Mouse (Mus musculus) thymus, postnatal 25 days (tissue): ENCODE results near the gene Lrrc23.

Experiments used
- DNase-seq: peaks from one replicate; pipeline ENCODE4 v3.0.0; 2022

The Lrrc23 gene

GRCm38 (mm10) chr6:124767536-124767919 is 12.0 kb downstream of the Lrrc23 start:
- DNase-seq = no peak

- DNase-seq = no peak
Observed at GRCm38 (mm10) chr6:124765951-124766350, 13.6 kb downstream of the Lrrc23 start.

- peak; percentile 87 for DNase-seq
Observed at GRCm38 (mm10) chr6:124759259-124759658, 20.3 kb downstream of the Lrrc23 start.

- no peak for DNase-seq
Observed at GRCm38 (mm10) chr6:124758849-124759232, 20.7 kb downstream of the Lrrc23 start.

DNA sequence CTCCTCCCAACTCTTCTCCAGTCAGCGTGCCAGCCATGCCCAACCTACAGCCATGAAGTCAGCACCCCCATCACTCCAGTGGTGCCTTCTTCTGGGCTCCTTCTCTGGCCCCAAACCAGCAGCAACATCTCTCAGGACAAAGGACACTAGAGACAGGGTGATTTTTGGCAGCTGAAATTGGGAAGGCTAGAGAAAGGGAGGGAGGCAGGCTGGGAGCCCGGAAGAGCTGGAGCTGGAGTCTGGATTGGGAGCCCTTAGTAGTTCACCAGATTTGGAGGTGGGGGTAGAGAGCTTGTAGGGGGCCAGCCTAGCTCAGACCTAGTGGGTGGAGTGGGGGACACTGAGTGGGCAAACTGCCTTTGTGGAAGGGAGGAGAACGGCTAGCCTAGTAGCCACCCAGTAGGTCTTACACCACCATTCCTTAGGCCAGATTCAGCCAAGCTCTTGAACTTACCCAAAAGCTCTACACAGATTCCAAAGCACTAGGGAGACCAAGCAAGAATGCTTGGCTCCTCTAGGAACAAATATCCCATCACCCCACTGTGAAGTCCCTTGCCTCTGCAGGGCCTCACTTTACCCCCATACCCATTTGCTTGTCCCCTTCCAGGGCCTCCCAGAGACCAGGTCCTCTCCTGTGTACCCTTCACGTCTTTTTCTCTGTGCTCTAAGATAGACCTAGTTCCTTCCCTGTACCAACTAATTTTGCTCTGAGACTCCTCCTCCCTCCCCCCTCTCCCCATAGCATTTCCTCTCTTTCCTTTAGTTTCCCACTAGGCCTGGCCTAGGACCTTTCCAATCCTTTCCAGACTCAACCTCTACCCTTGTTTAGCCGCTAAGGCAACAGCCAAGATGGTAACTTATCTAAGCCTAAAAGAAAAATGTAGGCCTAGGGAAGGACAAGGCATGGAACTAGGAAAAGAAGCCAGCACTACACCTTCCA is 21.3 kb downstream of the Lrrc23 start:
- DNase-seq = no peak

DNA sequence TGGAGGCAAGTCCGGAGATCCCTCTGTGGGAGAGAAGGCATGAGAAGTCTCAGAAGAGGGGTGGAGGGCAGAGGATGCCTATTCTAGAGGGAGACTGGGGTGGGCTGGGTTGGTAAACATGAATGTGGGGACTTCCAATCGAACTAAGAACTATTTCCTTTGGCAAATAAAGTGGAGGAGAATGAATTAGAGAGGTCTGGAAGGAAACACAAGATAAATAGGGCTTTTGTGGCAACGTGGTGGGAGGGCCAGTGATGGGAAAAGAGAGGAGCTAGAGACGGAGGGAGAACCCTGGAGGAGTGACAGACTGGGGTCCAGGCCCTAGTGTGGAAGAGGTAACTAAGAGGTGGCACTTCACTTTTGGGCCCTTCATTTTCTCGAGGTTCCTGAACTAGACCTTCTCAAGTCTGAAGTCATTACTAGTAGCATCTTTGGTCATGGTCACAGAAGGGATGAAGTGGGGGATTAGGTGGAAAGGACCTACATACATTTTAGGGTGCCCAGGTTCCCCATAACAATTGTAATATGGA is 22.1 kb downstream of the Lrrc23 start:
- no peak for DNase-seq

DNA sequence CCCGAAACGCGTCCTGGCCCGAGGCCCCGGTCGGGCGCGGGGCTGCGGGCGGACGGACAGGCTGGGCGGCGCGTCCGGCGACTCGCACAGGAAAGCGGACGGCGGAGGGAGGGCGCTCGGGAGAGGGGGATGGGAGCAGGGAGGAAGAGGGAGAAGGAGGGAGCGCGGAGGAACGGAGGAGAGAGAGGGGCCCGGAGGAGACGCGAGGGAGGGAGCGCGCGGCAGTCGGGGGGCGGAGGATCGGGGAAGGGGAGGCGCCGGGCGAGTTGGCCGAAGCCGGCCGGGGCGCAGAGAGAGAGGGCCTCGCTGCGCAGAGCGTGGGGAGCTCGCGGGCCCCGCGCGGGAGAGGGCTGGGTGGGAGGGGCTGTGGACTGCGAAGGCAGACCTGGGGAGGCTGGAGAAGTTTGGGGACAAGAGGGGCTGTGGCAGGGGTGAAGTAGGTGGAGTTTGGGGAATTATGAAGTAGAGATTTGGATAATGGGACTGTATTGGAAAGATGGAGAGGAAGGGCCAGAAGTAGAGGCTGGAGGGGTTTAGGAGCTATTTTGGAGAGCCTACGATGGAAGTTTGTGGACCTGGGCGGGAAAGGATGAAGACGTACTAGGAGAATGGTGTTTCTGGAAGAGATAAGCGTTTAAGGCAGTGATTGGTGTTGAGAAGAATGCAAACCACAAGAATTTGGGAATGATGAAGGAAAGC is 22.7 kb downstream of the Lrrc23 start:
- DNase-seq = peak; percentile 62

GRCm38 (mm10) chr6:124755831-124756595 is 23.5 kb downstream of the Lrrc23 start, which contains the start of the genes Gm45234 and Atn1:
Gene Gm45234, minus strand, starts transcription at chr6:124756021.
Gene Atn1, minus strand, starts transcription at chr6:124756524.
- DNase-seq = peak; percentile 38

GRCm38 (mm10) chr6:124755306-124755705 is 24.2 kb downstream of the Lrrc23 start:
- no peak for DNase-seq

DNA sequence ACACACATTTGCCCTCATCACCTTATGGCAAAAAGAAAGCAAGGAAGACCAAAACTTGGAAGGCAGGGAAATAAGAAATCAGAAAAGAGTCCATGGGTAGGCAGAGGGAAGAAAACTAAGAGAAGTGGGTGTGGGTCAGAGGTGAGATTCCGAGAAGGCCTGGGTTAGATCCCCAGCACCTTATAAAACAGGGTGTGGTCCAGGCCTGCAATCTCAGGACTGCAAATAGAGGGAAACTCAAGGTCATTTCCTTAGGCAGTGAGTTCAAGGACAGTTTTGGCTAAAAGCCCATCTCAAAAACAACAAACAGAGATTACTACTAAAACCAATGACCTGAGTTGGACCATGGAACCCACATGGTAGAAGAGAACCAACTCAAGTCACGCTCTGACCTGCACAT is 25.7 kb downstream of the Lrrc23 start:
- no peak for DNase-seq

GRCm38 (mm10) chr6:124750405-124750804 is 29.1 kb downstream of the Lrrc23 start:
- peak; percentile 27 for DNase-seq

DNA sequence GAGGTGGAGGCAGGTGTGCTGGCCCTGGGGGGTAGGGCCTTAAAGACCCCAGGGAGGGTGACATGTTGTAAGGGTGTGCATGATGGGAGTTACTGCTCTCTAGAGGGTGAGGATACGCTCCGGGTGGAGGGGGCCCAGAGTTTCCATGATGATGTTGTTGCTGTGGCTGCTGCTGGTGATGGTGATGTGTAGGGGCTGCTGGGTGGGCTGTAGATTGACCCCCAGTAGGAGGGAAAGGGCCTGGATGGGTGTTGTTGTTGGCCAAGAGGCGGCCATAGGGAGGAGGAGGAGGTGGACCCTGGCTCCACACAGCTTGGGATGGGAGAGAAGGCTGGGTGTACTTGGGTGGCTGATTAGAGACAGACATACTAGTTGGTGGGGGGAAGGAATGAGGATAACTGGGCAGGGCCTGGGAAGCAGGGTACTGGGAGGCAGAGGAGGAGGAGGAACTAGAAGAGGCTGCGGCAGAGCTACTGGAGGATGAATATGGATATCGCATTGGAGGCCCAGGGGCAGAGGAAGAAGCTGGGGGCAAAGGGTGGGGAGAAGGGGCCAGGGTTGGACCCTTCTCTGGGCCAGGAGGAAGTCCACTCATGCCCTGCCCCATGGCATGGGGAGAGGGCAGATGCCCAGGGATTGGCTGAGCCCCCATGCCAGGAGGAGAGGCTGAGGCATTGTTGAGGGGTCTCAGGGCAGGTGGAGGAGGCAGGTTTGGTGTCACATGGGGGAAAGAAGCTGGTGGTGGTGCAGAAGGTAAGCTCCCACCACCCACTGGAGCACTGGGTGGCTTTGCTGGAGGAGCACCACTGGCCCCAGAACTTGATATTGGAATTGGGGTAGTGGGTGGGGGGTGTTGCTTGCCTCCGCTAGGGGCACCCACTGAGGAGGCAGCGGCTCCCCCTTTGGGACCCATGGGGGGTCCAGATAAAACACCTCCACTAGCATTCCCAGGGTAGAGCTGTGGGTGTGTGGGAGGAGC is 32.6 kb downstream of the Lrrc23 start:
- no peak for DNase-seq

DNA sequence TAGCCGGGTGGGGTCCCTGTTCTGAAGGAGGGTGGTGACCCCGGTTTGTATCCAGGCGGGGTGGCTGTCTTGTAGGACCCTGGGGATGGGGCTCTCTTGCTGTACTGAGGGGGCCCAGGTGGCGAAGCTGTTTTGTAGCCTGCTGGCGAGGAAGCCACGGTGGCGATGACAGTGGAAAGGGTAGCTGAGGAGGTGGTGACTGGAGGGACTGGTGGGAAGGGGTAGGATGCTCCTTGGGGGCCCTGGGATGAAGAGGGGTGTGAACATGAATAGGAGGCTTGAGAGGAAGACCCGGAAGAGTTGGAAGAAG is 33.3 kb downstream of the Lrrc23 start:
- DNase-seq = no peak

GRCm38 (mm10) chr6:124745490-124746295 is 33.8 kb downstream of the Lrrc23 start:
- DNase-seq = peak; percentile 95

- DNase-seq = no peak
Observed at GRCm38 (mm10) chr6:124744755-124745321, 34.7 kb downstream of the Lrrc23 start.

DNA sequence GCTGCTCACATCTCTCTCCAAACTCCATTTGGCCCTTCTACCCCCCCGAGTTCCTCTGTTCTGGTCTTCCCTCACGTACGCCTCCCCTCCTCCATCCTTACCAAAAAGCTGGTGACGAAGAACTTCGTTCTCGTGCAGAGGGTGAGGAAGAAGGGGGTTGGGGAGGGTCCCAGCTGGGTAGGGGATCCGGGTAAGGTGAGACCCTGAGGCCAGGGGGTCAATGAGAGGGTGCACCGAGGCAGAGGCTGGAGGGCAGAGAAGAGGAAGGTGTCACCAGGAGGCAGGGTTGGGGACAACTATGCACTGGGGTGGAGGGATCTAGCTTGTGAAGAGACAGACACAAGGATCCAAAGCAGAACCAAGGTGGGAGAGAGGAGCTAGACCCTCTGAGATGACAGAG is 35.9 kb downstream of the Lrrc23 start:
- no peak for DNase-seq

DNA sequence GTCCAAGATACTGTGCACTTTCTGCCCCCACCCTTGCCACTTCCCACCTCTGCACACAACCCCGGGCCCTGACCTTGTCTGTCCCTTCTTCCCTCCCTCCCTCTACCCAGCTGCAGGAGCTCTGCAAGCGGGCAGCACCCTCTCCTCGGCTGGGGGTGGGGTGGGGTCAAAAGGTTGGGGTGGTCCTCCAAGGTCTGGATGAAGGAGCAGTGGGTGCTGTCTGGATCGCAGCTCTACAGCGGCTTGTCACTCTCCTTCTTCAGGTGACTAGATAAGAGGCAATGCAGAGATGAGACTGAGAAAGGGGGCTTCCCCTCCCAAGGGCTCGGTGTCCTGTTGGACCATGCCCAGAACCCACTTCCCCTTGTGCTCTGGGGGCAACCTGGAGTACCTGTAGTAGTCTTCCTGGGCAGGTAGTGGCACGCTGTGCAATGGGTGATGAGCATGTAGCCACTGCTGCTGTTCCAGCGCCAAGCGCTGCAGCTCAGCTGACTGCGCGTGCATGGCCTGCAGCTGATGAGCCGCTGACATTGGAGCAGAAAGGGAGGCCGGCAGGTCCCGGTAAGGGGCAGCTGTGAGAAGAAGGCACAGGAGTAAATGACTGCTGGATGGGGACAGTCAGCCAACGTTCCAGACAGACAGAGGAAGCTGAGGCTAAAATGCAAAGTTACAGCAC is 36.5 kb downstream of the Lrrc23 start:
- DNase-seq = no peak

DNA sequence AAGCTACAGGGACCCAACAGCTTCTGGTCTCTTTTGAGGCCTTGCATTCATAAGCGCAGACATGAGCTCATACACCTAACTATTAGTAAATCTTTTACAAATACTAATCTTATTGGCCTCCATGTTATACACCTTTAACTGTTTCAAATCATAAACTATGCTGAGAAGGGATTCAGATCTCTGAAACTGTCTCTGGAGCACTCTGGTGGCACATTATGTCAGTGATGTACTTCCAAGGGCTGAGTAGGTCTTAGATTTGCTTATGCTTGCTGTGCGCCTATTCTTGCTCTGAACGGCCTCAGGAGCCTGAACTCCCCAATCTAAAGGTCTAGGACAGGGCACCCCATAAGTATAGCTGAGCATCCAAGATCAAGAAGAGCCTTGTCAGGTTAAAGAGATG is 37.7 kb downstream of the Lrrc23 start:
- DNase-seq = no peak

GRCm38 (mm10) chr6:124740888-124741761 is 38.4 kb downstream of the Lrrc23 start, which contains the start of gene Grcc10:
Gene Grcc10, minus strand, starts transcription at chr6:124741374.
- peak; percentile 91 for DNase-seq
